Mouse (Mus musculus): ENCODE measurements around the gene Iqschfp. TPM values are rescaled to one million over a fixed set of nuclear protein-coding genes. Genes with fewer than 3 reads are reported as not detected.

Gene Iqschfp
- polyA plus RNA-seq, 1 experiment from 2014 or later, result 0.24 TPM

DNA sequence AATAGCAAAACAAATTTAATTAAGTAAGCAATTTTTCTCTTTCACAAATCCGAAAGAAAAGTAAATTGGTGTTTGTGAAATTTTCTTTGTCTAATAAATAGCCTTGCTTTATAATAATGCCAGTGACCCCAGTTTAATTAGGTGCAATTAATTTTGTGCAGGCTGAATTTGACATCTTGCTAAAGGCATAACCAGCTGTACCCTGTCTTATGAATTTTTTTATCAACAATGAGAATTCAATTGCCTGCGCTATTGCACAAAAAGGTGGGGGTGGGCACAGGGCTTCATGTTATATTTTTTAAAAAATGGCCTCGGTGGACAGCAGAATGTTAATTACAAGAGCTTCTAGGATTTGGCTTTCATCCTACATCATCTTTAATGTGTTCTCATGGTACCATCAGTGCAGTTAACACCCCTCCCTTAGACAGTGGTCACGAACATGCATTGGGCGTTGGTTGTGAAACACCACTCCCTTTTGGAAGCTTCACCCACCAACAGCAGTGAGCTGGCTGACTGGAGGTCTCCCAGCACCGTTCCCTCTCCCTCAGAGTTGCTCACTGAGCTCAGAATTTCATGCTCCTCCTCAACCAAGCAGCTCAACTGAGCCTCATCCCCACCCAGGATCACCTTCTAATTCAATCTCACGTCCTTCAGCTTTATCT lies 714.0 kb downstream of the Iqschfp start:
- no peak overlapping the region for H3K27ac ChIP-seq (replicated peaks)
- no peaks in the 10 kb centered on the region for H3K9me3 ChIP-seq
- 0 out of 2 replicates have a peak, but pooled peaks cover 3% of the 10 kb centered on the region for H3K36me3 ChIP-seq (replicated peaks)
- H3K4me1 ChIP-seq, result peaks cover 10% of the 10 kb centered on the region
- DNase-seq (ENCODE audit: low spot score), result no peak
- H3K4me3 ChIP-seq, result no peak overlapping the region
- H3K27me3 ChIP-seq (replicated peaks; ENCODE audit: low read depth, poor library complexity, severe bottlenecking), result no peaks in the 10 kb centered on the region
- WGBS, result 91% methylated on average over 7 of the region's 7 CpGs

DNA sequence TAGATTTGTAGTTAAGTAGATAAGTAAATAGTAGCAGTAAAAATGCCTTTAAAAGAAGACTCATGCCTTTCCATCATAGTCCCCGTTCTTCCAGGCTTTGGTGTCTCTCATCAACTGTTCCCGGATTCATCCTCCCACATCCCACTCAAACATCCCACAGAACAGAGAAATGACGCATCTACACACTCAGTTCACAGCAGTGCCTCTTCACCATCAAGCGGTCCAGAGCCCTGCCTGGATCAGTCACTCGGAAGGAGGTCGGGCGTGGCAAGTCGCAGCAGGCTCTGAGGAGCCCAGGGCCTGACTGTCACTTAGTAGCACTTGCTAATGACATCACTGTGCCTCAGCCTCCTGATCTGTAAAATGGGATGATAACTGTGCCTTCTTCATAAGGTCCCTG lies 714.7 kb downstream of the Iqschfp start:
- Histone ChIP-seq H3K27me3 (replicated peaks; ENCODE audit: low read depth, poor library complexity, severe bottlenecking) (no peaks in the 10 kb centered on the region), H3K4me1 (peaks cover 9% of the 10 kb centered on the region), H3K9me3 (no peaks in the 10 kb centered on the region), H3K27ac (replicated peaks) (no peak overlapping the region), H3K36me3 (replicated peaks) (0 out of 2 replicates have a peak, but pooled peaks cover 3% of the 10 kb centered on the region), H3K4me3 (no peak overlapping the region)
- no peak for DNase-seq (ENCODE audit: low spot score)
- WGBS, result 93% methylated on average over 8 of the region's 8 CpGs

DNA sequence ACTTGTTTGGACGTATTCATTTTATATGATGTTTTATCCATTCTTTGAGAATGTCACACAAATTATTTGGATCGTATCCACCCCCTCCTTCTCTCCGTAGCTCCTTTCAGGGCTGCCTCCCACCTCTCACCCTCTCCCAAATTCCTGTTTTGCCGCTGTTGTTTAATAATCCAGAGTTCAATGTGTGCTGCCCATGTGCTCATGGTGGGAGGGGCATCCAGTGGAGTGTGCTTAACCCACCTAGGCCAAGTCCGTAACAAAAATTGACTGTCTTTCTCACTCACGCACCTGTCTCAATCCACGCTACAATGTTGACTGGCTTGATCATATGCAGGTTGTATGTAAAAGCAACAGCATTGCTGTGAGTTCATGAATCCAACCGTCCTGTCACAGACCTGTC lies 715.3 kb downstream of the Iqschfp start:
- no peaks in the 10 kb centered on the region for H3K9me3 ChIP-seq
- 0 out of 2 replicates have a peak, but pooled peaks cover 3% of the 10 kb centered on the region for H3K36me3 ChIP-seq (replicated peaks)
- H3K4me1 ChIP-seq, result peaks cover 5% of the 10 kb centered on the region; the same call in 1 of the 2 replicates
- H3K27ac ChIP-seq (replicated peaks), result no peak overlapping the region
- 94% methylated on average over 8 of the region's 8 CpGs for WGBS
- H3K27me3 ChIP-seq (replicated peaks; ENCODE audit: low read depth, poor library complexity, severe bottlenecking), result no peaks in the 10 kb centered on the region
- no peak for DNase-seq (ENCODE audit: low spot score)
- no peak overlapping the region for H3K4me3 ChIP-seq

DNA sequence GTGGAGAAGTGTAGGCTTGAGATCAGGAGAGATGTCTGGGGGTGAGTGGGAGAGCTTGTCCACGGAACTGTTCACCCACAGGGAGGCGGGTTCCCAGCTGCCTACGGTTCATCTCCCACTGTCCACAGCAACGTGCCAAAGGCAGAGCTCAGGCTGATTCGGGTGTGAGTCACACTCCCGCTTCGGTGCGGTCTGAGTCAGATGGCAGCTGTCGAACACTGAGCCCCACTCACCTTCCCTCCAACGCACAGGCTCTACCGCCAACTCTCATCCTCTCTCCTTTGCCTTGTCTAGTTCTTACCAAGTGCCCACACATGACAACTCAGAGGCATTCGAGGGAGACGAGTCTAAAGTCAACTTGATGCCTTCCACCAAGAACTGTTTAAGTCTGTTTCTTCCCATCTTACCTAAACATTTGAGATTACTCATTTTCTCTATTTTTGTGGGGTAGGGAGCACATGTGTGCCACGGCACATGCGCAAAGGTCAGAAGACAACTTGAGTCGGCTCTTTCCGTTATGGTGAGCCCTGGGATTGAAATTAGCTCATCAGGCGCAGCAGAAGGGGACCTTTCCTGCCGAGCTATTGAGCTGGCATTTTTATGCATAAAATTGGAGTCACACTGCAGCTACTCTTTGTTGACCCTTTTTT lies 716.9 kb downstream of the Iqschfp start:
- Histone ChIP-seq H3K27me3 (replicated peaks; ENCODE audit: low read depth, poor library complexity, severe bottlenecking) (no peaks in the 10 kb centered on the region), H3K4me1 (peaks cover 7% of the 10 kb centered on the region), H3K4me3 (no peak overlapping the region), H3K9me3 (no peaks in the 10 kb centered on the region), H3K27ac (replicated peaks) (no peak overlapping the region), H3K36me3 (replicated peaks) (0 out of 2 replicates have a peak, but pooled peaks cover 3% of the 10 kb centered on the region)
- no peak for DNase-seq (ENCODE audit: low spot score)
- 92% methylated on average over 19 of the region's 19 CpGs for WGBS

DNA sequence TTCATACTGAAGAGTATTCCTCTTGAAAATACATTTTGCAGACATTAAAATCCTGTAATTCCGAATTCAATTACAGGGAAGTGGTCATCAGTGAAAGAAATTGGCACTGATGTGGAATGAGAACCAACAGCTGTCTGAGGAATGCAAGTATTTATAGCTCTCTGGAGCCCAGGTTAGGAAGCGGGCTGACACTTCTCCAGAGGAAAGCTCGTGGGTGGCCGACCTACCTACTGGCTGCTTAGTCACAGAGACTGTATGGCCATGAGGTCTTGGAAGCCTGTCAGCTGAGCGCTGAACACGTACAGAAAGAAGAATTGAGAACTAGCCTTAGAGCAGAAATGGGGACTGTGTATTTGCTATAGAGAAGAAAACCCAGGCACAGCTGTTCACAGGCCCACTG lies 718.0 kb downstream of the Iqschfp start:
- Histone ChIP-seq H3K9me3 (no peaks in the 10 kb centered on the region), H3K4me3 (no peak overlapping the region), H3K36me3 (replicated peaks) (0 out of 2 replicates have a peak, but pooled peaks cover 3% of the 10 kb centered on the region), H3K4me1 (peaks cover 8% of the 10 kb centered on the region), H3K27ac (replicated peaks) (no peak overlapping the region), H3K27me3 (replicated peaks; ENCODE audit: low read depth, poor library complexity, severe bottlenecking) (no peaks in the 10 kb centered on the region)
- WGBS, result 90% methylated on average over 6 of the region's 6 CpGs
- no peak for DNase-seq (ENCODE audit: low spot score)

DNA sequence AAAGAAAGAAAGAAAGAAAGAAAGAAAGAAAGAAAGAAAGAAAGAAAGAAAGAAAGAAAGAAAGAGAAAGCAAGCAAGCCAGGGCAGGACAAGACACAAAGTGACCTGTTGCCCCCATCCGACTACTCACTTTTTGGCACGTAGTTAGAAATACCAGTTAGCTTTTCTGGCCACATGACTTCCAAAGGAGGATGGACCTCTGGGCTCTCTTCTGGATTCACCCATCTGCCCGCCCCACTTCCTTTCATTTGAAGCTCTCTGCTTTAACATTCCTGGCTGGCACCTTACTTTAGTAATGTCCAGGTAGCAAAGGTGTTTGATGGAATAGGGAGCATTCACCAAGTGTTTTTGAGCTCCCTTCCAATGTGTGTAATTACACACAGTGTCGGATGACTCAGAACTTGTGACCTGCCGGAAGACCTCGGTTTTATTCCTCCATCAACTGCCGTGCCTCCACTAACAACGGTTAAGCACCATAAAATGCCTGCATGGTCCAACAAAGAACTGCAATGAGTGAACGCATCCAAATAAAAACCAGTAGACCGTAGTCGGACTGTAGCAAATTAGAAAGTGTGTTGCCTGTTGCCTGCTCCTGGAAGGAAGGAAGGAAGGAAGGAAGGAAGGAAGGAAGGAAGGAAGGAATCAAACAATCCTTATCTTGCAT lies 718.7 kb downstream of the Iqschfp start:
- H3K4me1 ChIP-seq, result peaks cover 8% of the 10 kb centered on the region
- H3K36me3 ChIP-seq (replicated peaks), result 0 out of 2 replicates have a peak, but pooled peaks cover 3% of the 10 kb centered on the region
- no peak overlapping the region for H3K4me3 ChIP-seq
- no peaks in the 10 kb centered on the region for H3K27me3 ChIP-seq (replicated peaks; ENCODE audit: low read depth, poor library complexity, severe bottlenecking)
- 84% methylated on average over 11 of the region's 11 CpGs for WGBS
- H3K27ac ChIP-seq (replicated peaks), result no peak overlapping the region
- DNase-seq (ENCODE audit: low spot score), result no peak
- H3K9me3 ChIP-seq, result no peaks in the 10 kb centered on the region

DNA sequence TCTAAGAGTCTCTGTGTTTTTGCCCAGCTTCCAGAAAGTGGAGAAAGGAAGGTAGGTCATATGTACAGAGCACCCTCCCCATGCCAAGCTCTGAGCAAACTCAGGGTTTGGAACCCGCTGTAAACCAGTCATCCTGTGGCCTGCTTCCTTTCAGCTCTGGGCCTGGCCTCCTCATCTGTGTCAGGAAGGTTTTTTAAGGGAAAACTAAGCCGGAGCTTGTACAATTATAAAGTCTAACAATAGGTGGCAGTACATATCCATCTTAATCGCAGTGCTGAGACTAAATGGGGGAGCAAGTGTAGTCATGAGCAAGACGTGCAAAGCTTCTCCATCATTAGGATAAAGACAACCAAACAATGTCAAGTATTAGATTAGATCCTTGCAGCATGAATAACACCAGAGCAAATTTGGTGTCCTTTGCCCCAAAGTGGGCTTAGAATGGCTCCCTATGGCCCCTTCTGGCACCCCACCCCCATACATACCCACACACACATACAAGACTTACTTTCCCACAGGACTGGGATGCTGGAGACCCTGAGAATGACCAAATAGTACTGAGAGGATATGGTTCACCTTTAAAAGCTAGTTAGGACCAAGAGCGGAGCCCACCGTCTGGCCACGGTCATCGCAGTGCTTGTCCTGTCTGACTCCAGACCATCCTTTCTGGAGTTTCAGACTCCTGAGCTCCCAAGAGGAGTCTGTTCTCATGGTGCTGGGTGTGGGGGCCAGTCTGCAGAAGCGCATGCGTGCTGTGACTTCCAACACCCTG lies 723.2 kb downstream of the Iqschfp start:
- DNase-seq (ENCODE audit: low spot score), result no peak
- peaks cover 13% of the 10 kb centered on the region for H3K36me3 ChIP-seq (replicated peaks)
- 74% methylated on average over 10 of the region's 10 CpGs for WGBS

DNA sequence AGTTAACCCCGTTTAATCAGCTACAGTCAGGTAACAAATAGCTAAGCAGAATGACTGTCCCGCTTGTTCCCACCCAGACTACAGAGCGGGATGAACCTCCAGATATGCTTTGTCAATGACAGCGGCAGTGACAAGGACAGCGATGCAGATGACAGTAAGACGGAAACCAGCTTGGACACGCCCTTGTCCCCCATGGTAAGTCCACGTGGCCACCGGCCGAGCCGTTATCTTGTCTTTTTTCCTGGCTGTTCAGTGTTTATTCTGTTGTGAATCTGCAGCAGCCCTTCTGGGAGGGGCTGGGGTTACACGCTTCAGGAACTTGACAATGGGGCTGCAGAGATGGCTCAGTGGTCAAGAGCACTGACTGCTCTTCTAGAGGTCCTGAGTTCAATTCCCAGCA lies 724.3 kb downstream of the Iqschfp start:
- DNase-seq (ENCODE audit: low spot score), result no peak
- Histone ChIP-seq H3K4me1 (peaks cover 6% of the 10 kb centered on the region), H3K4me3 (no peak overlapping the region), H3K27ac (replicated peaks) (no peak overlapping the region), H3K27me3 (replicated peaks; ENCODE audit: low read depth, poor library complexity, severe bottlenecking) (no peaks in the 10 kb centered on the region), H3K36me3 (replicated peaks) (peaks cover 20% of the 10 kb centered on the region), H3K9me3 (no peaks in the 10 kb centered on the region)
- WGBS, result 88% methylated on average over 12 of the region's 12 CpGs

More for the DNA sequence above, 723.2 kb downstream of the Iqschfp start:
- Histone ChIP-seq H3K4me1 (peaks cover 6% of the 10 kb centered on the region), H3K9me3 (no peaks in the 10 kb centered on the region), H3K27ac (replicated peaks) (0 out of 2 replicates have a peak overlapping the region, but pooled peaks have one; percentile 19), H3K4me3 (no peak overlapping the region), H3K27me3 (replicated peaks; ENCODE audit: low read depth, poor library complexity, severe bottlenecking) (no peaks in the 10 kb centered on the region)

DNA sequence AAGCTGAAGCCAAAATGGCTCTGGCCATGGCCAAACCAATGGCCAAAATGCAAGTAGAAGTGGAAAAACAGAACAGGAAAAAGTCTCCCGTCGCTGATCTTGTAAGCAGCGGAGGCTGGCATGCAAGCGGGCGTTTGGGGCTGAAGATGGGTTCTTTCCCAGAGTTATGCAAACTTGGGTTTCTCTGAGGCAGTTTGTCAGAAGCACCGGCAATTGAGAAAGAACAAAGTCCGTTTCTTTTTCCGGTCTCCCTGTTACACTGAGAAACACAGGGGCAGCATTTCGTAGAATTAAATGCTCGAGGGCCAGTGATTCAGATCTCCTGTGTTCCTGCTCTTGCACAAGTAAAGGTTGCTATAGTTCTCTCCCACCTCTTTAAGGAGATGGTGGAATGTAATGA lies 725.7 kb downstream of the Iqschfp start:
- Histone ChIP-seq H3K27me3 (replicated peaks; ENCODE audit: low read depth, poor library complexity, severe bottlenecking) (no peaks in the 10 kb centered on the region), H3K4me3 (no peak overlapping the region), H3K27ac (replicated peaks) (no peak overlapping the region), H3K9me3 (no peaks in the 10 kb centered on the region), H3K36me3 (replicated peaks) (peaks cover 29% of the 10 kb centered on the region), H3K4me1 (peaks cover 6% of the 10 kb centered on the region)
- 94% methylated on average over 10 of the region's 10 CpGs for WGBS
- DNase-seq (ENCODE audit: low spot score), result no peak

DNA sequence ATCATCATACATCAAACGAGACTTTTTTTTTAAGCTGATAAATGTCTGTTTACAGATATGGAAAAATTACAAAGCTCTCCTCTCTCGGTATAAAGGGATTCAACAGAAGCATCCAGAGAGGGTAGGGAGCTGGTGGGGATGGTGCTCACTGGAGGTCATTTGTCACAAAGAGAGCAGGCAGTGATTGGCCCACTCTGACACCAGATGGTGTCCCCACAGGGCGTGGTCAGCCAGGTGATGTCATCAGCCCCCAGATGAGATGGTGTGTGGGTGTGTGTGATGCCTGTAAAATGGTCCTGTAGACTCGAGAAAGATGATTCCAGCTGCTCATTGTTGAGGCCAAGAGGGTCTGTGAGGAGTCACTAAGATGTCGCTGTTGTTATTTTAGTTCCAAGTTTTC lies 727.1 kb downstream of the Iqschfp start:
- 79% methylated on average over 5 of the region's 5 CpGs for WGBS
- peaks cover 37% of the 10 kb centered on the region for H3K36me3 ChIP-seq (replicated peaks)

DNA sequence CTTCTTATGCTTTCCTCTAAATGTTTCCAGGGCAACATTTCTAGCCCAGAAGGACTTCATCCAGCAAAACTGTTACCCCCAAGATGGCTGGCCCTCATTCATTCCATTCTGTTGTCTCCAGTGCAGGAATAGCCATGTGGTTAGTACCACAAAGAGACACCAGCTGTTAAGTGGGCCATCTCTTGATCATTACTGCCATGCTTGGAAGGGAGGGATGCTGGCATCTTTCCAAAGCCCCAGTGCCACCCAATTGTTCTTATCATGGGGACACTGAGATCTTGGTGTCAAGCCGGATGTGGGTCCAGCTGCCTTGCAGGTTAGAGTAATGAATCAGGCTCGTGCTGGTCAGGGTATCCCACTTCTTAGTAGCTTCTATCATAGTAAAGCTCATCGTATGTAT lies 729.9 kb downstream of the Iqschfp start:
- Histone ChIP-seq H3K36me3 (replicated peaks) (peaks cover 48% of the 10 kb centered on the region), H3K9me3 (no peaks in the 10 kb centered on the region), H3K27ac (replicated peaks) (no peak overlapping the region), H3K27me3 (replicated peaks; ENCODE audit: low read depth, poor library complexity, severe bottlenecking) (no peaks in the 10 kb centered on the region), H3K4me1 (no peaks in the 10 kb centered on the region; the same call in 1 of the 2 replicates), H3K4me3 (no peak overlapping the region)
- WGBS, result 96% methylated on average over 3 of the region's 3 CpGs
- DNase-seq (ENCODE audit: low spot score), result no peak

More for the DNA sequence above, 727.1 kb downstream of the Iqschfp start:
- peaks cover 2% of the 10 kb centered on the region for H3K4me1 ChIP-seq
- no peaks in the 10 kb centered on the region for H3K9me3 ChIP-seq
- no peak for DNase-seq (ENCODE audit: low spot score)
- H3K27me3 ChIP-seq (replicated peaks; ENCODE audit: low read depth, poor library complexity, severe bottlenecking), result no peaks in the 10 kb centered on the region
- H3K27ac ChIP-seq (replicated peaks), result no peak overlapping the region
- no peak overlapping the region for H3K4me3 ChIP-seq

DNA sequence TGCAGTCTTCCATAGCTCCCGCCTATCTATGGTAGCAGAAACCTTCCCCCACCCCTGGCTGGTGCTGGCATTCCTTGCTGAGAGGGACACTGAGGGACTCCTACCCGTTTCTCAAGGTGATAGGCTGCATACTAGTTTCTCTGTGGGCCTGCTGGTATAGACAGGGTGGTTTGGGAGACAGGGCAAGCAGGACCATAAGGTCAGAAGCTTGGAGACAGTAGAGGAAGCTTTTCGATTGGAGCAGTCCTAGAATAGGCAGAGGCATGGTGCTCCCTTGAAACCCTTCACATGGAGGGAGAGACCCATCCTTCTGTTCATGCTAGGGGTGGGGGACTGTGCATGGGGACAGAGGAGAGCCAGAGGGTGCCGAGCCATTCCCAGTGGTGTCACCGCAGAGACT lies 731.0 kb downstream of the Iqschfp start:
- Histone ChIP-seq H3K36me3 (replicated peaks) (peaks cover 50% of the 10 kb centered on the region), H3K9me3 (no peaks in the 10 kb centered on the region), H3K4me1 (no peaks in the 10 kb centered on the region; the same call in 1 of the 2 replicates), H3K4me3 (no peak overlapping the region), H3K27ac (replicated peaks) (no peak overlapping the region), H3K27me3 (replicated peaks; ENCODE audit: low read depth, poor library complexity, severe bottlenecking) (no peaks in the 10 kb centered on the region)
- WGBS, result 89% methylated on average over 5 of the region's 5 CpGs
- DNase-seq (ENCODE audit: low spot score), result no peak
